8 mouse cellular contexts compared by ENCODE assay signal in the genomic region with DNA sequence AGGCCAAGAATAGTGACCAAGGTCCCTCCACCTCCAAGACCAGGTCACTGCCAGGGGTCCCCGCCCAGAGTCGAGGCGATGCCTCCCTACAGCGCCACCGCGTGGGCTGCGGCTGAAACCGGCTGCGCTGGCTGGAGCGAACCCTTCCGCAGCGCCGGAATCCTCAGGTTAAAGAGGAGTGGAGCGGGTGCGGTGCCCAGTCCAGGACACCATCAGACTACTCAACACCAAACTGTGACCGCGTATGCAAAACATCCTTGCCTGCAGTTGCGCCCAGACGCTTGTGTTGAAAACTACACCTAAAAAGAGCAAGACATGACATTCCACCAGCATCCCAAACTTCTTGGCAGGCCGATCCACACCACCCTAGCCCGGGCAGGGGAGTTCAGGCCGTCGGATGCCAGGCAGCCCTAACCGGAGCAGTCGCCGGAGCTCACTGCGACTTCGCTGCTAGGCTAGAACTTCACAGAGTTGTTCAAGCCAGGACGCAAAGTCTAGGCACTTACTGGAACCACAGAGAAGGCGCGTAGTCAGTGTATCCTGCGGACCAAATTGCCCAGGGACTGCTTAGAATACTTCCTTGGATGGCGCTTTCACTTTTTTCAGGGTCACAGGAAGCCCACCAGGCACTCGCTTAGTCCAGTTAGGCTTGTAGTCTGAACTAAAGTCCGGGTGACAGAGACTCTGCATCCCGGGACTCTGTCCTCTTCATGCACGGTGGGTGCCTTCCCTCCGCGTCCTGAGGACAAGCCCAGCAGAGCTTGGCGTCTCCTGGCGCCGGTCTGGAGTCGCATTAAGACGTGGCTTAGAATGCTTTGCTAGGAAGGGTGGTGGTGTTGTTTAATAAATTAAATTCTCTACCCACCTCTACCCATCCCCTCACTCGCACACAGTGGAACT. TPM values are rescaled to one million over a fixed set of nuclear protein-coding genes. Genes with fewer than 3 reads are reported as not detected.
DNase-seq lines count a peak whose midpoint lies in the region; ATAC-seq and TF ChIP-seq lines count a peak whose summit lies in the region.

No protein-coding gene starts in this region.

- H3K4me1 ChIP-seq in spleen, adult 2 months (ENCODE audit: control insufficient read depth, insufficient read depth, insufficient read length), result no peaks in the 10 kb centered on the region
- peaks cover 15% of the 10 kb centered on the region; the same call in 1 of the 2 replicates for H3K4me1 ChIP-seq in intestine, embryonic 15.5 days (replicated peaks)
- H3K4me1 ChIP-seq in liver, adult 2 months (ENCODE audit: control insufficient read depth, insufficient read depth, low read length), result 0 out of 2 replicates have a peak, but pooled peaks cover 1% of the 10 kb centered on the region
- peaks cover 28% of the 10 kb centered on the region for H3K4me1 ChIP-seq in midbrain, embryonic 15.5 days

- H3K4me3 ChIP-seq in spleen, adult 2 months (ENCODE audit: extremely low read depth, insufficient read depth, insufficient read length), result no peak overlapping the region
- peak overlapping the region; percentile 24 for H3K4me3 ChIP-seq in intestine, embryonic 15.5 days (replicated peaks)
- no peak overlapping the region for H3K4me3 ChIP-seq in liver, adult 2 months (ENCODE audit: insufficient read depth, low read depth, low read length)
- peak overlapping the region; percentile 22 for H3K4me3 ChIP-seq in midbrain, embryonic 15.5 days

- no peaks in the 10 kb centered on the region for H3K9me3 ChIP-seq in intestine, embryonic 15.5 days
- no peaks in the 10 kb centered on the region for H3K9me3 ChIP-seq in midbrain, embryonic 15.5 days

- H3K27ac ChIP-seq in spleen, adult 2 months (ENCODE audit: insufficient read depth, low read length), result no peak overlapping the region
- no peak overlapping the region for H3K27ac ChIP-seq in intestine, embryonic 15.5 days
- no peak overlapping the region for H3K27ac ChIP-seq in liver, adult 2 months (replicated peaks; ENCODE audit: insufficient read depth, low read depth, low read length)
- no peak overlapping the region for H3K27ac ChIP-seq in midbrain, embryonic 15.5 days

- TF ChIP-seq POLR2A in spleen, adult 2 months (IDR thresholded peaks at IDR 0.05; ENCODE audit: low read depth, low read length), result no peak
- no peak for TF ChIP-seq POLR2A in liver, adult 2 months (IDR thresholded peaks at IDR 0.05; ENCODE audit: extremely low read depth, insufficient read depth, low read length)

- DNase-seq in spleen, adult 2 months (ENCODE audit: low read depth in 1 of 2, low spot score in 2 of 2), result peak in 1 of 2 experiments; percentile 44
- no peak for DNase-seq in spleen, adult 12 weeks (ENCODE audit: low spot score)
- DNase-seq in cerebellum, postnatal 36 days, result peak; percentile 67 to 72
- DNase-seq in gastrocnemius, adult 8-10 months (ENCODE audit: low spot score in 2 of 2), result peak; percentile 23 to 28
- DNase-seq in liver, adult 2 months (ENCODE audit: extremely low read depth, low read depth, low spot score), result no peak
- peak; percentile 69 for DNase-seq in thymus, postnatal 4 days

- 2% methylated on average over 45 of the region's 45 CpGs for WGBS in spleen, adult 2 months
- WGBS in intestine, embryonic 15.5 days, result 3% methylated on average over 45 of the region's 45 CpGs
- WGBS in liver, adult 2 months, result 2% methylated on average over 45 of the region's 45 CpGs
- under 1% methylated on average over 45 of the region's 45 CpGs for WGBS in midbrain, embryonic 15.5 days

- no peaks in the 10 kb centered on the region for H3K36me3 ChIP-seq in spleen, adult 2 months (ENCODE audit: control insufficient read depth, insufficient read depth, low read length)
- no peaks in the 10 kb centered on the region for H3K36me3 ChIP-seq in intestine, embryonic 15.5 days
- no peaks in the 10 kb centered on the region for H3K36me3 ChIP-seq in liver, adult 2 months (ENCODE audit: control insufficient read depth, insufficient read depth, low read length)
- no peaks in the 10 kb centered on the region for H3K36me3 ChIP-seq in midbrain, embryonic 15.5 days (replicated peaks)

- H3K9ac ChIP-seq in intestine, embryonic 15.5 days, result 0 out of 2 replicates have a peak overlapping the region, but pooled peaks have one; percentile 5
- no peak overlapping the region for H3K9ac ChIP-seq in liver, adult 2 months (ENCODE audit: low read depth, low read length)
- H3K9ac ChIP-seq in midbrain, embryonic 15.5 days, result no peak overlapping the region

- peak; percentile 28; the same call in 1 of the 2 replicates for ATAC-seq in intestine, embryonic 15.5 days
- ATAC-seq in midbrain, embryonic 15.5 days (replicated peaks), result no peak

- peak; percentile 31; the same call in 1 of the 2 replicates for TF ChIP-seq CTCF in spleen, adult 2 months (IDR thresholded peaks at IDR 0.05; ENCODE audit: extremely low read depth, insufficient read depth, insufficient read length, insufficient replicate concordance)
- peak; percentile 84 for TF ChIP-seq CTCF in liver, adult 2 months (IDR thresholded peaks at IDR 0.05; ENCODE audit: low read depth, low read length)

- peak overlapping the region; percentile 64 for H3K4me2 ChIP-seq in intestine, embryonic 15.5 days (replicated peaks)
- peak overlapping the region; percentile 47 for H3K4me2 ChIP-seq in midbrain, embryonic 15.5 days

- peaks cover 28% of the 10 kb centered on the region for H3K27me3 ChIP-seq in spleen, adult 2 months (ENCODE audit: control insufficient read depth, insufficient read depth, low read length)
- H3K27me3 ChIP-seq in intestine, embryonic 15.5 days (replicated peaks), result peaks cover 49% of the 10 kb centered on the region
- peaks cover 28% of the 10 kb centered on the region for H3K27me3 ChIP-seq in liver, adult 2 months (ENCODE audit: control insufficient read depth, insufficient read depth, low read length)
- peaks cover 58% of the 10 kb centered on the region for H3K27me3 ChIP-seq in midbrain, embryonic 15.5 days (replicated peaks)

- H3K79me2 ChIP-seq in liver, adult 2 months (ENCODE audit: control insufficient read depth, insufficient read depth, low read length), result no peaks in the 10 kb centered on the region

RNA-seq across cellular contexts. Expression of gene Satb2, which starts 1.0 kb away (rescaled TPM):
- polyA plus RNA-seq in spleen, adult 2 months (2012; rRNA removed), result 0.13 and 0.36 TPM in 2 replicates
- under 1 TPM; 0.16 to 0.59 (median 0.18) TPM for total RNA-seq in gastrocnemius, adult 8-10 months (2022)
- polyA plus RNA-seq in intestine, embryonic 15.5 days (2015; fragmentation: Nextera tagmentation; extraction: Ambion mirVana), result 2.7 and 2.9 TPM in 2 replicates
- 0.09 and 0.13 TPM in 2 replicates for total RNA-seq in liver, adult 2 months (2014; rRNA removed)
- 0.16 and 0.17 TPM in 2 replicates for polyA plus RNA-seq in liver, adult 2 months (2012; rRNA removed)
- 0.80 and 1.2 TPM in 2 replicates for polyA plus RNA-seq in midbrain, embryonic 15.5 days (2015; fragmentation: Nextera tagmentation; extraction: Ambion mirVana)

Comparison
In these comparisons a context has a peak if more than half of its experiments do, and no peak if none do; other contexts are left out.
1. DNase-seq: peak in cerebellum, postnatal 36 days (2 of 2), gastrocnemius, adult 8-10 months (2 of 2) and thymus, postnatal 4 days (single experiment); none in spleen, adult 12 weeks (single experiment) and liver, adult 2 months (single experiment).
2. H3K4me3 ChIP-seq: peak in intestine, embryonic 15.5 days (single experiment) and midbrain, embryonic 15.5 days (single experiment); none in spleen, adult 2 months (single experiment) and liver, adult 2 months (single experiment).